Mouse (Mus musculus) urinary bladder, postnatal 4 days (tissue): Measurements from ENCODE around the gene Olfr1307.

Experiments used
- DNase-seq, 2 experiments: peaks; one replicate each; pipeline ENCODE4 v3.0.0; 2021 to 2022; ENCODE audit warnings: low spot score in 2 of 2

Gene Olfr1307

DNA sequence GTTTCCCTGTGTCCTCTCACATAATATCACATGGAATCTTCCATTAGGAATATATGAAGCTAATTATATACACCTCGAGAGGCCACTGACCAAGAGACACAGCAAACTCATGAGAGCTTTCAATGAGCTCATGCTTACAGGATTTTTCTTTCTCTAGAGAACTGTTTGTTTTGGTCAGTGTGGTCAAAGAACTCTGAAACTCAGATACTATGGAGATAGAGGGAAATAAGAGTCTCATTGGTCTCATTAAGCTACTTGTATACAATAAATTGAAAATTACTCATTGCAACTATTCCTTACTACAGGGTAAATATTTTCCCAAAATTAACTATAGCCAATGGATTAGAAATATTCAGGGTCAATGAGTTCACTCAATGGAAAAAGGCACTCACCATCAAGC is at the start of gene Olfr1307:
TSS of gene Olfr1307 (minus strand) at position 101 of the 400 bp plus-strand sequence.
- no peak for DNase-seq

DNA sequence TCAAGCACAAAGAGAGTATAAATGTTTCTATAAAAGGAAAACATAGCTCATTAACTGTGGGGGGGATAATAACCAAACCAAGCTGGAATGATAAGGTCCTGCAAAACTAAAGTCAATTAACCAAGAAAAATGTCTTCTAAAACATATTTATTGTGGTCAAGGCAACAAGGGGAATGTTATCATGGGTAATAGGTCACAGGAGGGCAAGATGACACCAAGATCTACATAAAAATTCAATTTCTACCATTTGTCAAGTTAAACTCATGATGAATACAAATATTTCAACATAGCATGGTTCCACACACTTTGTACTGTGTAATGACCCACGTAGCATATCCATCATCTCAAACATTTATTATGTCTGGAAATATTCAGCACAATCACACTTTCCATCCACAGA is 40.9 kb upstream of the Olfr1307 start, which contains the start of gene Olfr1309:
TSS of gene Olfr1309 (minus strand) at position 101 of the 400 bp plus-strand sequence.
- no peak for DNase-seq

DNA sequence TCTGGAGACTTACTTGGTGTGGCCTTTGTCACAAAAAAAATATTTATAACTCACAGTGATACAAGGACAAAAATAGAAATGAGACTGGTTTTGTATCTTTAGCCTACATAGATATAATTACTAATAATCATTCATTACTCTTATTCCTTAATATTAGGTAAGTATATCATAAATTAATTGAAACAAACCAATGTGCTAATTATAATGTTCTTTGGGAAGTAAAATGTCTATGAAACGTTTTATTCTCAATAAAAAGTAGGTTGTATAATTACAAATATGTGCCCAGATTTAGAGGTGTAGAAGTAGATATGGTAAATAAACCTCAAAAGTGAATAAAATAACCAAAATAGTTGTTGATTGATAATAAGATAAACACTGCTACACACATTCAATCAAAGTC is 15.6 kb upstream of the Olfr1307 start, which contains the start of gene Olfr1308:
TSS of gene Olfr1308 (minus strand) at position 101 of the 400 bp plus-strand sequence.
- DNase-seq: no peak

DNA sequence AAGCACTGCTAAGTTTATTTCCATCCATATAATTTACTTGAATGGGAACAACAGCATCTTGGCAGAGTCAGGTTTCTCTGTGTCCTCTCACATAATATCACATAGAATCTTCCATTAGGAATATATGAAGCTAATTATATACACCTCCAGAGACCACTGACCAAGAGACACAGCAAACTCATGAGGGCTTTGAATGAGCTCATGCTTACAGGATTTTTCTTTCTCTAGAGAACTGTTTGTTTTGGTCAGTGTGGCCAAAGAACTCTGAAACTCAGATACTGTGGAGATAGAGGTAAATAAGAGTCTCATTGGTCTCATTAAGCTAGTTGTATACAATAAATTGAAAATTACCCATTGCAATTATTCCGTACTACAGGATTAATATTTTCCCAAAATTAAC is 33.1 kb downstream of the Olfr1307 start, which contains the start of gene Olfr1306:
TSS of gene Olfr1306 (minus strand) at position 101 of the 400 bp plus-strand sequence.
- no peak for DNase-seq
